Mouse (Mus musculus) CH12F3 (cell line): Measurements from ENCODE around the gene Smad6.

Experiments used
- in situ Hi-C: fragments of 300-500 bp; cut with MboI; formaldehyde crosslinking; loops from 2 replicates; pipeline ENCODE4 v1.14.3; 2020; ENCODE audit warnings: low sequenced_read_pairs

Smad6 gene

GRCm38 (mm10) chr9:63919708-63920107 is 102.2 kb downstream of the Smad6 start:
- in situ Hi-C loops = loop anchor here (5.0 kb wide), 1 partner anchor 168 kb away; no protein-coding TSS in a partner anchor

DNA sequence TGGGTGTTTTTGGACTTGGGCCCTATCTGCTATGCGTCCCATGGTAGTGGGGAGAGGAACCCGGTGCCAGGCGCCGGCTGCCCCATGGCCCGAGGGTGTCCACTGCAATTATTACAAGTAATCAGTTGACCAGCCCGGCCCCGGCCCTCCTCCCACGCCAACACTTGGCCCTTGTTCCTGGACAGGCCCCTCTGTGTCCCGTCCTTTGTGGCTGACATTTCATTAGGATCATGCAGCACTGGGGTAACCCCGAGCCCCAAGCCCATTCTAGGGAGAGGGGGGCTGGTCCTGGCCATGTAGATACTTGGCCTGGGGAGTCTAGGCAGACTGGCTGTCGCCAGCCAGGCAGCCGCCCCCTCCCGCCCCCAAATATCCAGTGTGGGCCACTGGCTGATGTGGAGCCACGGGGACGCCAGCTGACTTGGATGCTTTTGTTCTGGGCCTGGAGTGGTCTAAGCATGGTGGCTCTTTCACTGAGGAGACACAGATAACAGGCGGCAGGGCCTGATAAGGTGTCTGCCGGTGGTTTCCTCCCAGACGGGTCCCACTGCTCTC is 102.8 kb downstream of the Smad6 start:
- in situ Hi-C loops = loop anchor here (5.0 kb wide), 1 partner anchor 168 kb away; no protein-coding TSS in a partner anchor

DNA sequence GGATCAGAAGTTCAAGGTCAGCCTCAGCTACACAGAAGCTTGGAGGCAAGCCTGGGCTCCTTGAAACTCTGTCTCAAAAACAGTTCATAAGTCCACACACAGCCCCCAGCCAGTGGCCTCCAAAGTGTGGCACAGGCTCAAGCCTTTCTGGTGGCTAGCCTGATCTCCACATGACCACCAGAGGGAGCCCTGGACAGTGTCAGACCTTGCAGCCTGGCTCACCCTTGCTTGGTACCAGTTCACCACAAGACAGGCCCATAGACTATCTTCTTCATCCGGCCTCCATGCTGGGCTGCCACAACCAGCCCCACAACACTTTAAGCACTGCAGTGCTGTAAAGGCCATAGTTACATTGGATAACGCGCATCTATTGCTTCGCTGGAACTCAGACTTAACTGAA is 103.6 kb downstream of the Smad6 start:
- in situ Hi-C loops = loop anchor here (5.0 kb wide), 1 partner anchor 169 kb away; no protein-coding TSS in a partner anchor

- in situ Hi-C loops = loop anchor here (5.0 kb wide), 1 partner anchor 171 kb away; no protein-coding TSS in a partner anchor
Observed at GRCm38 (mm10) chr9:63916441-63916840, 105.4 kb downstream of the Smad6 start.

GRCm38 (mm10) chr9:63915976-63916375 is 105.9 kb downstream of the Smad6 start:
- in situ Hi-C loops = loop anchor here (5.0 kb wide), 1 partner anchor 171 kb away; no protein-coding TSS in a partner anchor

GRCm38 (mm10) chr9:63914944-63915343 is 106.9 kb downstream of the Smad6 start:
- in situ Hi-C loops = loop anchor here (5.0 kb wide), 1 partner anchor 172 kb away; no protein-coding TSS in a partner anchor

DNA sequence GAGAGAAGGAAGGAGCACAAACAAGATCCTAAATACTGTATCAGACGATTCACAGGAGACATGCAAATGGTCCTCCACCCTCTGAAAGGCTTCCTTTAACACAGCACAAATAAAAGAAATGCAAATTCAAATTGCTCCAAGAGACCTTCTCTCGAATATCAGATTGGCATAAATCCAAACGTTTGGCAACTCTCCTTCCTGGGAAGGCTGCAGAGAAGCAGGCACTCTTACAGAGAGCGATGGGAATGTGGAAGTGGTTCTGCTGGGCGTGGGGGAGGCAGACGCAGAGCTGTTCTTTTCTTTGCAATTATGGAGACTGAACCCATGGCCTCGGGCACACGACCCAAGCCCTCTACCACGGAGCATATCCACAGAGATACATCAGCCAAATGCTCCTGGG is 109.8 kb downstream of the Smad6 start:
- in situ Hi-C loops = no loop called here

GRCm38 (mm10) chr9:63909618-63910017 is 112.2 kb downstream of the Smad6 start:
- in situ Hi-C loops = no loop called here

DNA sequence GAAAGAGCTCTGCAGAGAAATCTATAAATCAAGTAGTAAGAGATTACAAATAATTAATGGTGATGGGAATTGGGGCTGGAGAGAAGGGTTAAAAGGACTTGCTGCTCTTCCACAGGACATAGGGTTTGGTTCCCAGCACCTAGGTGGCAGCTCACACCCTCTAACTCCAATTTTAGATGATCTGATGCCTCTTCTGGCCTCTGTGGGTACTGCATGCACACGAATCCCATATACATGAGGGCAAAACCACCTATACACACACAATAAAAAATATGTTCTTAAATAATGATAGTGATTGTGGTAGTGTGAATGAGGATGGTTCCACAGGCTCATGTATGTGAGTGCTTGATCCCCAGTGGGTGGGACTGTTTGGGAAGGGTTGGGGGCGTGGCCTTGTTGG is 117.3 kb downstream of the Smad6 start:
- in situ Hi-C loops = no loop called here
